ENCODE assay signal across 29 mouse cellular contexts in the genomic region with DNA sequence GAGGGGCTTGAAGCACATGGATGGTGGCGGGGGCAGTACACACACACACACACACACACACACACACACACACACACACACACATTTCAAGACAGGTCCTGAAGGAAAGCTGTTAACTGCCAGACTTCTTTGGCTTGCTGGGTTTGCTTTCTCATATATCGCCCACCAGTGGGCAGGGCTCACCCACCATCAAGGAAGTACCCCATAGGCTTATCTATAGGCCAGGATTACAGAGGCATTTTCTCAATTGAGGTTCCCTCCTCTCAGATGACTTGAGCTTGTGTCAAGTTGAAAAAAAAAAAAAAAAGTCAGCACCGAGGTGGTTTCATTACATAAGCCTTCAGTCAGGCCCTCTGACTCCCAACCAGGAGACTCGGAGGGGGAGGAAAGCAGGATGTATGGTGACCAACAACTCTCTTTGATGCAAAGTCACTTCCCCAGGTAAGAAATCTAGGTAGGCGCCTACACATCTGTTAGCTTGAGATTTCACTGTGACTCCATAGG. TPM values are rescaled to one million over a fixed set of nuclear protein-coding genes. Genes with fewer than 3 reads are reported as not detected.
DNase-seq lines count a peak whose midpoint lies in the region; ATAC-seq and TF ChIP-seq lines count a peak whose summit lies in the region.
"Had no signal": no experiment of that assay in that cellular context is flagged by ENCODE, and none has a peak within 500 bp of the region (broad histone marks: within the 10 kb centered on the region; RNA-seq: fewer than 3 reads in every experiment).

No protein-coding gene starts in this region.

- H3K9me3 ChIP-seq in hindbrain, embryonic 11.5 days (ENCODE audit: control insufficient read depth, low read length): no peaks in the 10 kb centered on the region
- H3K9me3 ChIP-seq: embryonic facial prominence, embryonic 10.5 days; embryonic facial prominence, embryonic 15.5 days; forebrain, embryonic 12.5 days; heart, embryonic 10.5 days; heart, embryonic 15.5 days; limb, embryonic 10.5 days; limb, embryonic 15.5 days; midbrain, embryonic 12.5 days; neural tube, embryonic 12.5 days had no signal

- no peak overlapping the region for H3K9ac ChIP-seq in hindbrain, embryonic 11.5 days (ENCODE audit: low read depth, low read length)
- H3K9ac ChIP-seq: embryonic facial prominence, embryonic 15.5 days; forebrain, embryonic 12.5 days; heart, embryonic 15.5 days; hindbrain, embryonic 14.5 days; limb, embryonic 15.5 days; midbrain, embryonic 12.5 days; neural tube, embryonic 12.5 days had no signal

- peaks cover 12% of the 10 kb centered on the region for H3K4me1 ChIP-seq in thymus, adult 2 months (replicated peaks; ENCODE audit: control insufficient read depth, insufficient read depth, low read length)
- no peaks in the 10 kb centered on the region for H3K4me1 ChIP-seq in hindbrain, embryonic 11.5 days (replicated peaks; ENCODE audit: control insufficient read depth, insufficient read depth, low read length)
- H3K4me1 ChIP-seq: embryonic facial prominence, embryonic 10.5 days; embryonic facial prominence, embryonic 15.5 days; forebrain, embryonic 12.5 days; heart, embryonic 10.5 days; heart, embryonic 15.5 days; limb, embryonic 10.5 days; limb, embryonic 15.5 days; midbrain, embryonic 12.5 days; neural tube, embryonic 12.5 days had no signal

- H3K4me2 ChIP-seq in hindbrain, embryonic 11.5 days (replicated peaks; ENCODE audit: low read depth, low read length): no peak overlapping the region
- H3K4me2 ChIP-seq: embryonic facial prominence, embryonic 15.5 days; forebrain, embryonic 12.5 days; heart, embryonic 15.5 days; hindbrain, embryonic 14.5 days; limb, embryonic 15.5 days; midbrain, embryonic 12.5 days; neural tube, embryonic 12.5 days had no signal

- no peak for TF ChIP-seq POLR2A in thymus, adult 2 months (IDR thresholded peaks at IDR 0.05; ENCODE audit: control insufficient read depth, extremely low read depth, insufficient read depth, low read length, poor library complexity)

- DNase-seq in thymus, adult 2 months: no peak
- no peak for DNase-seq in thymus, postnatal 25 days
- DNase-seq in hindbrain, embryonic 11.5 days (ENCODE audit: low spot score): no peak
- DNase-seq in adipocyte (ENCODE audit: low spot score): no peak
- DNase-seq: adrenal gland, postnatal 14 days; cerebellum, adult 11-12 months; cerebellum, postnatal 10 days; gastrocnemius, postnatal 14 days; kidney, postnatal 14 days; layer of hippocampus, adult 9-11 months; lung, adult 18-20 months; lung, postnatal 14 days; thymus, adult 18-20 months had no signal

- ATAC-seq in granulocyte monocyte progenitor cell, adult 5-6 weeks (replicated peaks; ENCODE audit: poor library complexity, severe bottlenecking): peak; percentile 57
- ATAC-seq in megakaryocyte progenitor cell, adult 5-6 weeks (replicated peaks; ENCODE audit: poor library complexity): peak; percentile 65
- no peak for ATAC-seq in hindbrain, embryonic 11.5 days (ENCODE audit: low FRiP score)
- ATAC-seq: intestine, postnatal 0 days had no signal

- 37% methylated on average over 5 of the region's 5 CpGs for WGBS in thymus, adult 2 months
- 71% methylated on average over 5 of the region's 5 CpGs for WGBS in hindbrain, embryonic 11.5 days

- H3K36me3 ChIP-seq in thymus, adult 2 months (ENCODE audit: control insufficient read depth, insufficient read depth, low read length): no peaks in the 10 kb centered on the region
- H3K36me3 ChIP-seq in hindbrain, embryonic 11.5 days (ENCODE audit: control insufficient read depth, insufficient read depth, low read length): no peaks in the 10 kb centered on the region
- H3K36me3 ChIP-seq: embryonic facial prominence, embryonic 10.5 days; embryonic facial prominence, embryonic 15.5 days; forebrain, embryonic 12.5 days; heart, embryonic 10.5 days; heart, embryonic 15.5 days; limb, embryonic 10.5 days; limb, embryonic 15.5 days; midbrain, embryonic 12.5 days; neural tube, embryonic 12.5 days had no signal

- H3K4me3 ChIP-seq in thymus, adult 2 months (ENCODE audit: control insufficient read depth, insufficient read depth, low read length): no peak overlapping the region
- H3K4me3 ChIP-seq in hindbrain, embryonic 11.5 days (ENCODE audit: low read depth, low read length): no peak overlapping the region
- H3K4me3 ChIP-seq: embryonic facial prominence, embryonic 10.5 days; embryonic facial prominence, embryonic 15.5 days; forebrain, embryonic 12.5 days; heart, embryonic 10.5 days; heart, embryonic 15.5 days; limb, embryonic 10.5 days; limb, embryonic 15.5 days; midbrain, embryonic 12.5 days; myocyte; neural tube, embryonic 12.5 days had no signal

- no peaks in the 10 kb centered on the region for H3K27me3 ChIP-seq in thymus, adult 2 months (ENCODE audit: control insufficient read depth, insufficient read depth, low read length)
- H3K27me3 ChIP-seq in hindbrain, embryonic 11.5 days (ENCODE audit: control insufficient read depth, insufficient read depth, low read length): no peaks in the 10 kb centered on the region
- H3K27me3 ChIP-seq: CH12.LX; embryonic facial prominence, embryonic 15.5 days; forebrain, embryonic 12.5 days; heart, embryonic 15.5 days; limb, embryonic 15.5 days; midbrain, embryonic 12.5 days; neural tube, embryonic 12.5 days had no signal

- TF ChIP-seq CTCF in thymus, adult 2 months (IDR thresholded peaks at IDR 0.05; ENCODE audit: borderline replicate concordance, control insufficient read depth, extremely low read depth, insufficient read depth, low read length, poor library complexity): no peak

- H3K27ac ChIP-seq in thymus, adult 2 months (ENCODE audit: control insufficient read depth, insufficient read depth, low read length): 0 out of 2 replicates have a peak overlapping the region, but pooled peaks have one; percentile 9
- no peak overlapping the region for H3K27ac ChIP-seq in hindbrain, embryonic 11.5 days (ENCODE audit: low read depth, low read length)
- H3K27ac ChIP-seq: embryonic facial prominence, embryonic 10.5 days; embryonic facial prominence, embryonic 15.5 days; forebrain, embryonic 12.5 days; heart, embryonic 10.5 days; heart, embryonic 15.5 days; hindbrain, embryonic 14.5 days; limb, embryonic 15.5 days; midbrain, embryonic 12.5 days; neural tube, embryonic 12.5 days; stomach, postnatal 0 days had no signal

RNA-seq across cellular contexts. Expression of gene Diras2, which starts 19.7 kb away (rescaled TPM):
- polyA plus RNA-seq in thymus, adult 2 months (2012; rRNA removed): 21.0 and 22.4 TPM in 2 replicates
- total RNA-seq in granulocyte monocyte progenitor cell, adult 5-6 weeks (2014; fragmentation: Nextera tagmentation): 1.4 and 3.8 TPM in 2 replicates
- 2.7 and 4.5 TPM in 2 replicates for total RNA-seq in granulocyte monocyte progenitor cell, adult 5-6 weeks (2017)
- 1.5 and 2.4 TPM in 2 replicates for total RNA-seq in megakaryocyte progenitor cell, adult 5-6 weeks (2015)
- total RNA-seq in megakaryocyte progenitor cell, adult 5-6 weeks (2017): 1.00 and 1.8 TPM in 2 replicates
- polyA plus RNA-seq in hindbrain, embryonic 11.5 days (2014; fragmentation: Nextera tagmentation; extraction: Ambion mirVana): 0.24 and 0.40 TPM in 2 replicates

RNA-seq across cellular contexts. Expression of gene Syk, which starts 32.2 kb away (rescaled TPM):
- polyA plus RNA-seq in thymus, adult 2 months (2012; rRNA removed): 22.4 and 24.3 TPM in 2 replicates
- total RNA-seq in granulocyte monocyte progenitor cell, adult 5-6 weeks (2014; fragmentation: Nextera tagmentation): 60.0 and 80.7 TPM in 2 replicates
- 64.1 and 70.9 TPM in 2 replicates for total RNA-seq in granulocyte monocyte progenitor cell, adult 5-6 weeks (2017)
- 38.9 and 40.1 TPM in 2 replicates for total RNA-seq in megakaryocyte progenitor cell, adult 5-6 weeks (2015)
- 67.4 and 70.2 TPM in 2 replicates for total RNA-seq in megakaryocyte progenitor cell, adult 5-6 weeks (2017)
- polyA plus RNA-seq in hindbrain, embryonic 11.5 days (2014; fragmentation: Nextera tagmentation; extraction: Ambion mirVana): 4.0 and 4.4 TPM in 2 replicates
